Mouse (Mus musculus) heart, embryonic 11.5 days (tissue): ENCODE results near the gene She. TPM values are rescaled to one million over a fixed set of nuclear protein-coding genes. Genes with fewer than 3 reads are reported as not detected.

Source experiments
- ATAC-seq: fragments of 200-750 bp; cut with Nextera tagmentation; replicated peaks from 2 replicates; pipeline ENCODE4 v1.8.0; 2017; ENCODE audit warnings: moderate library complexity; ENCODE audit not compliant: insufficient number of reproducible peaks, low FRiP score, low TSS enrichment
- H3K27ac ChIP-seq: fragments of 300-500 bp; sonication (generic); 2 replicates; pipeline ENCODE4 v1.5.1; 2014; ENCODE audit warnings: mild to moderate bottlenecking, low read depth, low read length
- H3K27me3 ChIP-seq: fragments of 300-500 bp; sonication (generic); 2 replicates; pipeline ENCODE4 v1.6.1; 2014; ENCODE audit warnings: mild to moderate bottlenecking, low read length, mixed read lengths; ENCODE audit not compliant: control insufficient read depth, insufficient read depth
- H3K36me3 ChIP-seq: fragments of 300-500 bp; sonication (generic); 2 replicates; pipeline ENCODE4 v1.6.1; 2014; ENCODE audit warnings: mild to moderate bottlenecking, low read length, moderate library complexity, mixed read lengths; ENCODE audit not compliant: control insufficient read depth, insufficient read depth
- H3K4me1 ChIP-seq: fragments of 300-500 bp; sonication (generic); 2 replicates; pipeline ENCODE4 v1.6.1; 2014; ENCODE audit warnings: low read length; ENCODE audit not compliant: control insufficient read depth, insufficient read depth
- H3K4me2 ChIP-seq: fragments of 300-500 bp; sonication (generic); 2 replicates; pipeline ENCODE4 v1.6.1; 2014; ENCODE audit warnings: mild to moderate bottlenecking, moderate library complexity
- H3K4me3 ChIP-seq: fragments of 300-500 bp; sonication (generic); 2 replicates; pipeline ENCODE4 v1.5.1; 2014; ENCODE audit warnings: low read depth, low read length
- H3K9ac ChIP-seq: fragments of 300-500 bp; sonication (generic); 2 replicates; pipeline ENCODE4 v1.6.1; 2014; ENCODE audit warnings: mild to moderate bottlenecking, low read depth, low read length, moderate library complexity
- H3K9me3 ChIP-seq: fragments of 300-500 bp; sonication (generic); replicated peaks from 2 replicates; pipeline ENCODE4 v1.6.1; 2016; ENCODE audit warnings: low read length; ENCODE audit not compliant: control insufficient read depth
- WGBS: fragments of 180-500 bp; shearing (Covaris S2); extraction: QIAGEN DNeasy Blood & Tissue Kit; methylation state at CpG from one replicate; pipeline ENCODE4 v1.1.7; 2014; ENCODE audit not compliant: insufficient replicate concordance; 5-methylcytosine and 5-hydroxymethylcytosine counted together
- polyA plus RNA-seq: library from polyadenylated mRNA; unstranded; fragments of >200 nt; fragmentation: Nextera tagmentation; extraction: Ambion mirVana; gene quantifications from 2 replicates; pipeline ENCODE4 v1.2.1, GENCODE M21; 2014

Gene She
- 6.7 and 6.9 TPM in 2 replicates for polyA plus RNA-seq

DNA sequence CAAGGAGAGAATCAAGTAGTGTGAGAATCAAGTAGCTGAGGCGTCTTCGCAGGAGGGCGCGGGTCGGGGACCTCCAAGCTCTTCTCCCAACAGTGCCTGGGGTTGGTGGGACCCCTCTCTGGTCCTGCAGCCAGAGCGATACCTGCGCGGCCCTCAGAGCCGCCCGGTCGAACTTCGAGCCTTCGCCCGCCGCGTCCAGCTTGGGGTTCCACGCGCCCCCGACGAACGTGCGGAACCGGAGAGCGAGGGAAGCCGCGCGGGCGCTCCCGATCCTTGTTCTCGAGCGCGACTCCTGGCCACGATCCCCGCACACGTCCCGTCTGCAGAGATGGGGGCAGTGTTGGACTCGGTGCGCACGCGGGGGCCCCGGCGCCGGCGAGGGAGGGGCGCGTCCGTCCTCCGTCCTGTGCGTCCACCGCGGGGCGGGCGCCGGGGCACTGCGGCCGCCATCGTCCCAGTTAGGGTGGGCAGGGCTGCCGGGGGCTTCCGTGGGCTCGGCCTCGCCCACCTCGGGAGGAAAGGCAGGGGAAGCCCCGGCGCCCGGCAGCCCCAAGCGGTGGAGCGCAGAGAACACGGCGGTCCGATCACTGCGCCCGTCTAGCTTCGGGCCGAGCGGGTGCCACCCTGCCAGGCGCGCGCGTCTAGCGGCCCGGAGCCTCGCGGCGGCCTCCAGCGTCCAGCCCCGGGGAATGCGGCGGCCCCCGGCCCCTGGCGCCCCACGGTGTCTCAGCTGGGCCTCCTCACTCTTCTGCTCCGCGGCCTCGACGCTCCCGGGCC lies at the start of gene She:
She (plus strand) TSS at position 556 of the 777 bp plus-strand sequence.
- no peaks in the 10 kb centered on the region for H3K4me1 ChIP-seq
- H3K9me3 ChIP-seq, result no peaks in the 10 kb centered on the region
- H3K27me3 ChIP-seq, result peaks cover 45% of the 10 kb centered on the region
- H3K27ac ChIP-seq, result peak within 1 kb of the TSS; percentile 75
- WGBS, result 2% methylated on average over 78 of the region's 96 CpGs
- H3K4me3 ChIP-seq, result peak within 1 kb of the TSS; percentile 65
- H3K36me3 ChIP-seq, result no peaks in the 10 kb centered on the region
- H3K9ac ChIP-seq, result peak within 1 kb of the TSS; percentile 75
- peak within 1 kb of the TSS; percentile 80 for H3K4me2 ChIP-seq
- peak; percentile 47; the same call in 1 of the 2 replicates for ATAC-seq

GRCm38 (mm10) chr3:89781640-89782039 lies 49.5 kb upstream of the She start:
- 89% methylated on average over 5 of the region's 5 CpGs for WGBS
- ATAC-seq, result no peak

GRCm38 (mm10) chr3:89784991-89785753 lies 46.0 kb upstream of the She start:
- H3K9ac ChIP-seq, result no peak overlapping the region; the same call in 1 of the 2 replicates
- 16% methylated on average over 11 of the region's 11 CpGs for WGBS
- no peaks in the 10 kb centered on the region for H3K9me3 ChIP-seq
- no peak overlapping the region for H3K4me3 ChIP-seq
- no peaks in the 10 kb centered on the region; the same call in 1 of the 2 replicates for H3K27me3 ChIP-seq
- H3K36me3 ChIP-seq, result peaks cover 19% of the 10 kb centered on the region
- H3K4me2 ChIP-seq, result peak overlapping the region; percentile 50
- H3K27ac ChIP-seq, result no peak overlapping the region
- H3K4me1 ChIP-seq, result no peaks in the 10 kb centered on the region
- no peak for ATAC-seq

More at GRCm38 (mm10) chr3:89781640-89782039, 49.5 kb upstream of the She start:
- Histone ChIP-seq H3K27me3 (no peaks in the 10 kb centered on the region; the same call in 1 of the 2 replicates), H3K4me3 (no peak overlapping the region), H3K4me1 (no peaks in the 10 kb centered on the region), H3K27ac (no peak overlapping the region), H3K9me3 (no peaks in the 10 kb centered on the region), H3K4me2 (no peak overlapping the region), H3K36me3 (peaks cover 36% of the 10 kb centered on the region), H3K9ac (no peak overlapping the region)

GRCm38 (mm10) chr3:89786275-89786674 lies 44.9 kb upstream of the She start:
- 64% methylated on average over 6 of the region's 6 CpGs for whole genome bisulfite sequencing
- H3K4me3 ChIP-seq, result no peak overlapping the region
- no peak overlapping the region for H3K9ac ChIP-seq
- H3K27ac ChIP-seq, result no peak overlapping the region
- no peaks in the 10 kb centered on the region; the same call in 1 of the 2 replicates for H3K27me3 ChIP-seq
- H3K36me3 ChIP-seq, result peaks cover 11% of the 10 kb centered on the region
- H3K4me1 ChIP-seq, result no peaks in the 10 kb centered on the region
- ATAC-seq, result no peak
- no peaks in the 10 kb centered on the region for H3K9me3 ChIP-seq
- H3K4me2 ChIP-seq, result no peak overlapping the region

DNA sequence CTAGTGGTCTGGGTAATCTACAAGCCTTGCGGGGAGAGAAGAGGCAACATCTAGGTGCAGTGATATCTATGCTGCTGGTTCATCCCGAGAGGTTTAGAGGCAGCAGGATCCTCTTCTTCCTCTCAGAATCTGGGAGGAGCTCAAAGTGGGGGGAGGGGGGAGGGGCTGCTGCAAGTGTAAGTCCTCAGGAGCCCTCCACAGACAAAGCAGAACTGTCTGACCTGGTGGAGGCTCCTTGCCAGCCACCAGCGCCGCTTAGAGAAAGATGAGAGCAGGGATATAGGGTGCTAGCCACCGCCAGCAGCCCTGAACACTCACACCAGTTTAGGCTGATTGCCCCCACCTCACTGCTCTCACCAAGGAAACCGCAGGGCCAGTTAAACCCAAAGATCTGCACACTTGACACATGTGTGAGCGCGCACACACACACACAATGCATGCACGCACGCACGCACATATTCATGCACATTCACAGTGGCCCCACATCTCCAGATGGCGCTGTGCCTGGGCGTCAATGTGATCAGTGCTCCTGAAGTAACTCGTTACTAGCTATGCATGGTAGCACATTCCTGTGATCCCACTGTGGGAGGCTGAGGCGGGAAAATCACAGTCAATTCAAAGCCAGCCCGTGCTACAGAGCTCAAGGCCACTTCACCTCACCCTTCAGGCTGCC lies 42.4 kb upstream of the She start:
- Histone ChIP-seq H3K36me3 (no peaks in the 10 kb centered on the region; the same call in 1 of the 2 replicates), H3K27me3 (no peaks in the 10 kb centered on the region; the same call in 1 of the 2 replicates), H3K9ac (no peak overlapping the region), H3K9me3 (no peaks in the 10 kb centered on the region), H3K27ac (no peak overlapping the region), H3K4me2 (no peak overlapping the region), H3K4me1 (no peaks in the 10 kb centered on the region), H3K4me3 (no peak overlapping the region)
- WGBS, result 68% methylated on average over 16 of the region's 16 CpGs
- no peak for ATAC-seq

GRCm38 (mm10) chr3:89794616-89795015 lies 36.6 kb upstream of the She start:
- no peak overlapping the region for H3K4me3 ChIP-seq
- H3K36me3 ChIP-seq, result no peaks in the 10 kb centered on the region
- H3K4me2 ChIP-seq, result no peak overlapping the region
- H3K27me3 ChIP-seq, result no peaks in the 10 kb centered on the region
- H3K27ac ChIP-seq, result no peak overlapping the region
- 58% methylated on average over 2 of the region's 2 CpGs for WGBS
- no peak overlapping the region for H3K9ac ChIP-seq
- no peaks in the 10 kb centered on the region for H3K4me1 ChIP-seq
- ATAC-seq, result no peak
- H3K9me3 ChIP-seq, result no peaks in the 10 kb centered on the region

- H3K27me3 ChIP-seq, result no peaks in the 10 kb centered on the region
- H3K9ac ChIP-seq, result no peak overlapping the region
- no peak overlapping the region for H3K4me2 ChIP-seq
- no peak for ATAC-seq
- H3K4me1 ChIP-seq, result no peaks in the 10 kb centered on the region
- H3K4me3 ChIP-seq, result no peak overlapping the region
- WGBS, result 68% methylated on average over 5 of the region's 5 CpGs
- H3K36me3 ChIP-seq, result no peaks in the 10 kb centered on the region
- H3K27ac ChIP-seq, result no peak overlapping the region
- no peaks in the 10 kb centered on the region for H3K9me3 ChIP-seq
Observed at GRCm38 (mm10) chr3:89795746-89796145, 35.4 kb upstream of the She start.

GRCm38 (mm10) chr3:89796358-89796757 lies 34.8 kb upstream of the She start:
- no peaks in the 10 kb centered on the region for H3K9me3 ChIP-seq
- no peaks in the 10 kb centered on the region for H3K36me3 ChIP-seq
- H3K4me2 ChIP-seq, result no peak overlapping the region
- H3K4me1 ChIP-seq, result no peaks in the 10 kb centered on the region
- no peak for ATAC-seq
- no peaks in the 10 kb centered on the region for H3K27me3 ChIP-seq
- WGBS, result 38% methylated on average over 4 of the region's 4 CpGs
- H3K27ac ChIP-seq, result no peak overlapping the region
- H3K9ac ChIP-seq, result no peak overlapping the region
- H3K4me3 ChIP-seq, result no peak overlapping the region
